In genomic region chr4:106934931-106935582, GRCm38 (mm10) we compare ENCODE assay signal across 8 mouse cellular contexts. TPM values are rescaled to one million over a fixed set of nuclear protein-coding genes. Genes with fewer than 3 reads are reported as not detected.
A peak's percentile ranks its signal among the peaks of the same experiment; 100 is the strongest.
DNase-seq lines count a peak whose midpoint lies in the region; ATAC-seq lines count a peak whose summit lies in the region.

No protein-coding gene starts in this region.

- peaks cover 80% of the 10 kb centered on the region for H3K4me1 ChIP-seq in embryonic facial prominence, embryonic 13.5 days

- no peaks in the 10 kb centered on the region for H3K27me3 ChIP-seq in embryonic facial prominence, embryonic 13.5 days

- intact Hi-C loops in left cerebral cortex, postnatal 4 days (cut with DNase I): no loop called here

- peak; percentile 75 for DNase-seq in right cerebral cortex, adult 18-20 months
- DNase-seq in right cerebral cortex, postnatal 10 days (ENCODE audit: low spot score in 2 of 2): no peak
- peak; percentile 78 for DNase-seq in left cerebral cortex, postnatal 4 days
- peak; percentile 64 for DNase-seq in right cerebral cortex, postnatal 25 days
- no peak for DNase-seq in retina, postnatal 1 day
- no peak for DNase-seq in lung, postnatal 25 days (ENCODE audit: low spot score)
- no peak for DNase-seq in kidney, adult 18-20 months

- ATAC-seq in embryonic facial prominence, embryonic 13.5 days (ENCODE audit: insufficient number of reproducible peaks, insufficient read depth, low FRiP score, low TSS enrichment, low read depth): no peak

- 0 out of 2 replicates have a peak overlapping the region, but pooled peaks have one; percentile 40 for H3K9ac ChIP-seq in embryonic facial prominence, embryonic 13.5 days

- no peak overlapping the region for H3K4me2 ChIP-seq in embryonic facial prominence, embryonic 13.5 days

- H3K27ac ChIP-seq in embryonic facial prominence, embryonic 13.5 days: no peak overlapping the region; the same call in 1 of the 2 replicates

- H3K36me3 ChIP-seq in embryonic facial prominence, embryonic 13.5 days: peaks cover 71% of the 10 kb centered on the region

- WGBS in embryonic facial prominence, embryonic 13.5 days: 58% methylated on average over 12 of the region's 12 CpGs

- H3K9me3 ChIP-seq in embryonic facial prominence, embryonic 13.5 days: no peaks in the 10 kb centered on the region

- no peak overlapping the region for H3K4me3 ChIP-seq in embryonic facial prominence, embryonic 13.5 days

RNA-seq across cellular contexts. Expression of gene Ssbp3, which starts 24.6 kb away (rescaled TPM):
- polyA plus RNA-seq in embryonic facial prominence, embryonic 13.5 days (2015; fragmentation: Nextera tagmentation; extraction: Ambion mirVana): 172 and 190 TPM in 2 replicates
- 100 to 1,000 TPM; 146 to 149 TPM for total RNA-seq in left cerebral cortex, postnatal 4 days (2021)

Comparison
In these comparisons a context has a peak if more than half of its experiments do, and no peak if none do; other contexts are left out.
1. DNase-seq: peak in right cerebral cortex, adult 18-20 months (single experiment), left cerebral cortex, postnatal 4 days (single experiment) and right cerebral cortex, postnatal 25 days (single experiment); none in right cerebral cortex, postnatal 10 days (0 of 2), retina, postnatal 1 day (single experiment), lung, postnatal 25 days (single experiment) and kidney, adult 18-20 months (single experiment).